ENCODE assay signal across 30 mouse cellular contexts in the genomic region with DNA sequence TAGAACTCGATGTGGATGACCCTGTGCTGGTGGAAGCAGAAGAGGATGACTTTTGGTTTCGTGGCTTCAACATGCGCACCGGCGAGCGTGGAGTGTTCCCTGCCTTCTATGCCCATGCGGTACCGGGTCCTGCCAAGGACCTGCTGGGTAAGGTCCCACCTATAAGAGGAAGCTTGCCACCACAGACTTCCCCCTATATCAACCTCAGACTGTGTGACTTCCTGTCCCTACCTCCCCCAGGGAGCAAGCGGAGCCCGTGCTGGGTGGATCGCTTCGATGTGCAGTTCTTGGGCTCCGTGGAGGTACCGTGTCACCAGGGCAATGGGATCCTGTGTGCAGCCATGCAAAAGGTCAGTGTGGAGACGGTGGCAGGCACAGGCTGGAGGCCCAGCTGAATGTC. TPM values are rescaled to one million over a fixed set of nuclear protein-coding genes. Genes with fewer than 3 reads are reported as not detected.
DNase-seq lines count a peak whose midpoint lies in the region; ATAC-seq lines count a peak whose summit lies in the region.
"Had no signal": no experiment of that assay in that cellular context is flagged by ENCODE, and none has a peak within 500 bp of the region (broad histone marks: within the 10 kb centered on the region; RNA-seq: fewer than 3 reads in every experiment).

No protein-coding gene starts in this region.

- H3K36me3 ChIP-seq in heart, embryonic 11.5 days (ENCODE audit: control insufficient read depth, insufficient read depth, low read length): no peaks in the 10 kb centered on the region
- H3K36me3 ChIP-seq: embryonic facial prominence, embryonic 13.5 days; heart, embryonic 15.5 days; limb, embryonic 12.5 days; lung, embryonic 15.5 days had no signal

- no peak overlapping the region for H3K4me3 ChIP-seq in heart, embryonic 11.5 days (ENCODE audit: low read depth, low read length)
- H3K4me3 ChIP-seq: embryonic facial prominence, embryonic 13.5 days; forebrain, embryonic 10.5 days; forebrain, embryonic 15.5 days; gastrocnemius, adult 2 months; heart, embryonic 15.5 days; hindbrain, embryonic 12.5 days; limb, embryonic 12.5 days; lung, embryonic 15.5 days; megakaryocyte, embryonic 14.5 days; midbrain, embryonic 12.5 days had no signal

- H3K9ac ChIP-seq in heart, embryonic 11.5 days (ENCODE audit: low read depth, low read length): no peak overlapping the region
- H3K9ac ChIP-seq: embryonic facial prominence, embryonic 13.5 days; forebrain, embryonic 15.5 days; heart, embryonic 15.5 days; hindbrain, embryonic 12.5 days; limb, embryonic 12.5 days; lung, embryonic 15.5 days; midbrain, embryonic 12.5 days had no signal

- H3K4me2 ChIP-seq in heart, embryonic 11.5 days: no peak overlapping the region
- H3K4me2 ChIP-seq: embryonic facial prominence, embryonic 13.5 days; forebrain, embryonic 15.5 days; heart, embryonic 15.5 days; hindbrain, embryonic 12.5 days; limb, embryonic 12.5 days; lung, embryonic 15.5 days; midbrain, embryonic 12.5 days had no signal

- WGBS in heart, embryonic 11.5 days (ENCODE audit: insufficient replicate concordance): 85% methylated on average over 15 of the region's 15 CpGs

- H3K9me3 ChIP-seq in heart, embryonic 11.5 days (replicated peaks; ENCODE audit: control insufficient read depth, low read length): no peaks in the 10 kb centered on the region
- H3K9me3 ChIP-seq: embryonic facial prominence, embryonic 13.5 days; forebrain, embryonic 10.5 days; forebrain, embryonic 15.5 days; heart, embryonic 15.5 days; hindbrain, embryonic 12.5 days; limb, embryonic 12.5 days; lung, embryonic 15.5 days; megakaryocyte, embryonic 14.5 days; midbrain, embryonic 12.5 days had no signal

- no peak overlapping the region for H3K27ac ChIP-seq in heart, embryonic 11.5 days (ENCODE audit: low read depth, low read length)
- H3K27ac ChIP-seq: embryonic facial prominence, embryonic 13.5 days; forebrain, embryonic 10.5 days; forebrain, embryonic 15.5 days; gastrocnemius, adult 2 months; heart, embryonic 15.5 days; hindbrain, embryonic 12.5 days; hindbrain, postnatal 0 days; limb, embryonic 12.5 days; lung, embryonic 15.5 days; midbrain, embryonic 12.5 days had no signal

- peak; percentile 79 for DNase-seq in heart, adult 11 months
- no peak for DNase-seq in embryo, embryonic 10 days (ENCODE audit: low spot score)
- DNase-seq in layer of hippocampus, postnatal 10 days (ENCODE audit: low spot score in 2 of 2): no peak
- DNase-seq: adrenal gland, postnatal 14 days; cerebellum, postnatal 36 days; gastrocnemius, adult 2 months; gastrocnemius, postnatal 36 days; kidney, adult 9 months; kidney, postnatal 10 days; retina, postnatal 1 day; right cerebral cortex, postnatal 14 days; thymus, postnatal 36 days had no signal

- peaks cover 51% of the 10 kb centered on the region for H3K27me3 ChIP-seq in heart, embryonic 11.5 days (ENCODE audit: control insufficient read depth, insufficient read depth, low read length)
- H3K27me3 ChIP-seq: forebrain, embryonic 15.5 days; hindbrain, embryonic 12.5 days; midbrain, embryonic 12.5 days had no signal

- H3K4me1 ChIP-seq in heart, embryonic 11.5 days (ENCODE audit: control insufficient read depth, insufficient read depth, low read length): peaks cover 4% of the 10 kb centered on the region

- no peak for ATAC-seq in heart, embryonic 11.5 days (replicated peaks; ENCODE audit: insufficient number of reproducible peaks, low FRiP score, low TSS enrichment)
- ATAC-seq in activated CD4-positive, CD25-positive, alpha-beta regulatory T cell, adult 4 months: peak; percentile 57
- peak; percentile 66 for ATAC-seq in megakaryocyte, adult 5-6 weeks (ENCODE audit: poor library complexity, severe bottlenecking)
- ATAC-seq in inflammation-experienced regulatory T-cells, adult 6 months: no peak
- ATAC-seq: forebrain, embryonic 15.5 days; hindbrain, postnatal 0 days; intestine, postnatal 0 days had no signal

RNA-seq across cellular contexts. Expression of gene Mapk8ip2, which starts 5.2 kb away (rescaled TPM):
- 0.19 and 0.68 TPM in 2 replicates for polyA plus RNA-seq in heart, embryonic 11.5 days (2014; fragmentation: Nextera tagmentation; extraction: Ambion mirVana)
- under 1 TPM in 1 of 2 experiments, not detected in 1; 0.34 TPM for polyA plus RNA-seq in activated CD4-positive, CD25-positive, alpha-beta regulatory T cell, adult 4 months (2017; shearing (Covaris generic))
- not detected in 2 replicates for total RNA-seq in megakaryocyte, adult 5-6 weeks (2015)
- total RNA-seq in megakaryocyte, adult 5-6 weeks (2017): not detected in 2 replicates
- 100 to 1,000 TPM; 176 to 186 TPM for total RNA-seq in layer of hippocampus, postnatal 10 days (2021)
- under 1 TPM in 2 of 3 experiments, not detected in 1; 0.08 to 0.40 TPM for polyA plus RNA-seq in inflammation-experienced regulatory T-cells, adult 6 months (2017; shearing (Covaris generic))
- total RNA-seq: liver, adult 2 months had no signal

RNA-seq across cellular contexts. Expression of gene Arsa, which starts 18.3 kb away (rescaled TPM):
- polyA plus RNA-seq in heart, embryonic 11.5 days (2014; fragmentation: Nextera tagmentation; extraction: Ambion mirVana): 9.4 TPM in 2 replicates
- 1 to 10 TPM; 6.8 to 8.6 TPM for polyA plus RNA-seq in activated CD4-positive, CD25-positive, alpha-beta regulatory T cell, adult 4 months (2017; shearing (Covaris generic))
- total RNA-seq in megakaryocyte, adult 5-6 weeks (2015): 9.2 and 10.1 TPM in 2 replicates
- 11.1 and 14.1 TPM in 2 replicates for total RNA-seq in megakaryocyte, adult 5-6 weeks (2017)
- 10 to 100 TPM; 30.0 to 31.1 TPM for total RNA-seq in layer of hippocampus, postnatal 10 days (2021)
- polyA plus RNA-seq in inflammation-experienced regulatory T-cells, adult 6 months (2017; shearing (Covaris generic)): 10 to 100 TPM in 1 of 3 experiments, 1 to 10 TPM in 2; 4.9 to 12.1 (median 6.8) TPM

RNA-seq across cellular contexts. Expression of gene Chkb, which starts 29.2 kb away (rescaled TPM):
- 67.6 and 68.1 TPM in 2 replicates for polyA plus RNA-seq in heart, embryonic 11.5 days (2014; fragmentation: Nextera tagmentation; extraction: Ambion mirVana)
- 10 to 100 TPM; 50.7 to 55.4 TPM for polyA plus RNA-seq in activated CD4-positive, CD25-positive, alpha-beta regulatory T cell, adult 4 months (2017; shearing (Covaris generic))
- 68.2 and 74.9 TPM in 2 replicates for total RNA-seq in megakaryocyte, adult 5-6 weeks (2015)
- total RNA-seq in megakaryocyte, adult 5-6 weeks (2017): 28.6 and 29.3 TPM in 2 replicates
- 10 to 100 TPM; 51.1 to 59.8 TPM for total RNA-seq in layer of hippocampus, postnatal 10 days (2021)
- 10 to 100 TPM; 45.1 to 62.2 (median 57.2) TPM for polyA plus RNA-seq in inflammation-experienced regulatory T-cells, adult 6 months (2017; shearing (Covaris generic))

RNA-seq across cellular contexts. Expression of gene Gm44502, which starts 29.4 kb away (rescaled TPM):
- 0.86 TPM in 1 of 2 replicates, not detected in the other for polyA plus RNA-seq in heart, embryonic 11.5 days (2014; fragmentation: Nextera tagmentation; extraction: Ambion mirVana)
- not detected for polyA plus RNA-seq in activated CD4-positive, CD25-positive, alpha-beta regulatory T cell, adult 4 months (2017; shearing (Covaris generic))
- not detected in 2 replicates for total RNA-seq in megakaryocyte, adult 5-6 weeks (2015)
- total RNA-seq in megakaryocyte, adult 5-6 weeks (2017): 0.26 and 0.45 TPM in 2 replicates
- total RNA-seq in layer of hippocampus, postnatal 10 days (2021): not detected
- under 1 TPM in 1 of 3 experiments, not detected in 2; 0.28 TPM for polyA plus RNA-seq in inflammation-experienced regulatory T-cells, adult 6 months (2017; shearing (Covaris generic))
- total RNA-seq: left cerebral cortex, postnatal 10 days; liver, adult 2 months had no signal
- polyA plus RNA-seq: embryonic facial prominence, embryonic 13.5 days; forebrain, embryonic 10.5 days; forebrain, embryonic 15.5 days; hindbrain, embryonic 12.5 days; hindbrain, postnatal 0 days; intestine, postnatal 0 days; limb, embryonic 12.5 days; lung, embryonic 15.5 days; midbrain, embryonic 12.5 days; stomach, embryonic 16.5 days had no signal

RNA-seq across cellular contexts. Expression of gene C730034F03Rik, which starts 29.6 kb away (rescaled TPM):
- polyA plus RNA-seq in heart, embryonic 11.5 days (2014; fragmentation: Nextera tagmentation; extraction: Ambion mirVana): 1.7 and 2.4 TPM in 2 replicates
- 1 to 10 TPM; 4.1 to 5.8 TPM for polyA plus RNA-seq in activated CD4-positive, CD25-positive, alpha-beta regulatory T cell, adult 4 months (2017; shearing (Covaris generic))
- total RNA-seq in megakaryocyte, adult 5-6 weeks (2015): 1.8 and 2.1 TPM in 2 replicates
- 7.6 and 9.2 TPM in 2 replicates for total RNA-seq in megakaryocyte, adult 5-6 weeks (2017)
- 1 to 10 TPM; 2.0 to 2.4 TPM for total RNA-seq in layer of hippocampus, postnatal 10 days (2021)
- polyA plus RNA-seq in inflammation-experienced regulatory T-cells, adult 6 months (2017; shearing (Covaris generic)): 1 to 10 TPM; 4.2 to 7.1 (median 6.1) TPM

Comparison
In these comparisons a context has a peak if more than half of its experiments do, and no peak if none do; other contexts are left out.
1. ATAC-seq: peak in activated CD4-positive, CD25-positive, alpha-beta regulatory T cell, adult 4 months (single experiment) and megakaryocyte, adult 5-6 weeks (single experiment); none in heart, embryonic 11.5 days (single experiment) and inflammation-experienced regulatory T-cells, adult 6 months (single experiment).